In genomic region chr4:138700184-138700982, GRCm38 (mm10) we compare ENCODE assay signal across 10 mouse cellular contexts. TPM values are rescaled to one million over a fixed set of nuclear protein-coding genes. Genes with fewer than 3 reads are reported as not detected.
DNase-seq lines count a peak whose midpoint lies in the region; ATAC-seq lines count a peak whose summit lies in the region.
"Had no signal": no experiment of that assay in that cellular context is flagged by ENCODE, and none has a peak within 500 bp of the region (broad histone marks: within the 10 kb centered on the region; RNA-seq: fewer than 3 reads in every experiment).

No protein-coding gene starts in this region.

- no peaks in the 10 kb centered on the region for H3K27me3 ChIP-seq in midbrain, embryonic 14.5 days (ENCODE audit: control insufficient read depth, insufficient read depth, low read length)

- H3K4me2 ChIP-seq in midbrain, embryonic 14.5 days (ENCODE audit: low read length), result no peak overlapping the region
- H3K4me2 ChIP-seq: embryonic facial prominence, embryonic 15.5 days had no signal

- intact Hi-C loops in heart, postnatal 36 days (cut with DNase I), result loop anchor here (1.0 to 2.0 kb wide), 2 partner anchors 138 to 253 kb away; no protein-coding TSS in a partner anchor

- peak; percentile 65 to 69 for DNase-seq in left cerebral cortex, adult 18-20 months (ENCODE audit: low spot score in 2 of 2)
- DNase-seq in left cerebral cortex, adult 11 months (ENCODE audit: low spot score), result no peak
- DNase-seq in NIH3T3 (ENCODE audit: low read depth), result peak; percentile 64
- peak; percentile 65 to 80 for DNase-seq in cerebellum, postnatal 25 days
- DNase-seq in heart, postnatal 36 days, result peak; percentile 48 to 57
- peak; percentile 66 to 78 for DNase-seq in layer of hippocampus, postnatal 10 days (ENCODE audit: low spot score in 2 of 2)
- peak; percentile 92 for DNase-seq in midbrain, embryonic 14.5 days

- H3K4me3 ChIP-seq in midbrain, embryonic 14.5 days (replicated peaks; ENCODE audit: low read depth, low read length), result no peak overlapping the region
- H3K4me3 ChIP-seq: embryonic facial prominence, embryonic 15.5 days had no signal

- H3K36me3 ChIP-seq in midbrain, embryonic 14.5 days (ENCODE audit: control insufficient read depth, insufficient read depth, low read length), result no peaks in the 10 kb centered on the region
- H3K36me3 ChIP-seq: embryonic facial prominence, embryonic 15.5 days had no signal

- H3K9me3 ChIP-seq in midbrain, embryonic 14.5 days (ENCODE audit: control insufficient read depth, low read length), result no peaks in the 10 kb centered on the region
- H3K9me3 ChIP-seq: embryonic facial prominence, embryonic 15.5 days had no signal

- WGBS in midbrain, embryonic 14.5 days, result 29% methylated on average over 15 of the region's 15 CpGs

- no peak overlapping the region for H3K9ac ChIP-seq in midbrain, embryonic 14.5 days (replicated peaks; ENCODE audit: low read length)
- H3K9ac ChIP-seq: embryonic facial prominence, embryonic 15.5 days had no signal

- 0 out of 2 replicates have a peak, but pooled peaks cover 3% of the 10 kb centered on the region for H3K4me1 ChIP-seq in midbrain, embryonic 14.5 days (ENCODE audit: control insufficient read depth, insufficient read depth, low read length)
- H3K4me1 ChIP-seq: embryonic facial prominence, embryonic 15.5 days had no signal

- no peak; the same call in 1 of the 2 replicates for ATAC-seq in midbrain, embryonic 14.5 days (ENCODE audit: low FRiP score, low TSS enrichment)
- ATAC-seq in inflammation-experienced regulatory T-cells, adult 6 months, result no peak

- no peak overlapping the region for H3K27ac ChIP-seq in midbrain, embryonic 14.5 days (replicated peaks; ENCODE audit: low read depth, low read length)
- H3K27ac ChIP-seq: embryonic facial prominence, embryonic 15.5 days; macrophage had no signal

RNA-seq across cellular contexts. Expression of gene Pla2g2c, which starts 24.2 kb away (rescaled TPM):
- under 1 TPM in 1 of 2 experiments, not detected in 1; 0.35 TPM for total RNA-seq in left cerebral cortex, adult 18-20 months (2021)
- under 1 TPM in 1 of 2 experiments, not detected in 1; 0.31 TPM for total RNA-seq in heart, postnatal 36 days (2021)
- not detected for total RNA-seq in layer of hippocampus, postnatal 10 days (2021)
- 0.83 and 0.94 TPM in 2 replicates for polyA plus RNA-seq in midbrain, embryonic 14.5 days (2014; fragmentation: Nextera tagmentation; extraction: Ambion mirVana)
- polyA plus RNA-seq in inflammation-experienced regulatory T-cells, adult 6 months (2017; shearing (Covaris generic)), result not detected
- polyA plus RNA-seq: macrophage had no signal

RNA-seq across cellular contexts. Expression of gene Ubxn10, which starts 36.6 kb away (rescaled TPM):
- 1 to 10 TPM in 1 of 2 experiments, under 1 TPM in 1; 0.56 to 1.2 TPM for total RNA-seq in left cerebral cortex, adult 18-20 months (2021)
- total RNA-seq in heart, postnatal 36 days (2021), result 1 to 10 TPM; 1.5 to 3.1 TPM
- 1 to 10 TPM; 1.7 to 2.1 TPM for total RNA-seq in layer of hippocampus, postnatal 10 days (2021)
- 3.0 and 3.9 TPM in 2 replicates for polyA plus RNA-seq in midbrain, embryonic 14.5 days (2014; fragmentation: Nextera tagmentation; extraction: Ambion mirVana)
- not detected for polyA plus RNA-seq in inflammation-experienced regulatory T-cells, adult 6 months (2017; shearing (Covaris generic))
- polyA plus RNA-seq: macrophage had no signal

RNA-seq across cellular contexts. Expression of gene Pla2g2f, which starts 57.0 kb away (rescaled TPM):
- under 1 TPM in 1 of 2 experiments, not detected in 1; 0.14 TPM for total RNA-seq in left cerebral cortex, adult 18-20 months (2021)
- under 1 TPM in 1 of 2 experiments, not detected in 1; 0.24 TPM for total RNA-seq in heart, postnatal 36 days (2021)
- not detected for total RNA-seq in layer of hippocampus, postnatal 10 days (2021)
- polyA plus RNA-seq in midbrain, embryonic 14.5 days (2014; fragmentation: Nextera tagmentation; extraction: Ambion mirVana), result 0.13 TPM in 1 of 2 replicates, not detected in the other
- not detected for polyA plus RNA-seq in inflammation-experienced regulatory T-cells, adult 6 months (2017; shearing (Covaris generic))
- polyA plus RNA-seq: macrophage had no signal
